Mouse (Mus musculus): ENCODE measurements around the gene Sprn. TPM values are rescaled to one million over a fixed set of nuclear protein-coding genes. Genes with fewer than 3 reads are reported as not detected.

Gene Sprn
- polyA plus RNA-seq, 1 experiment from 2014 or later = 0.96 TPM

- no peak for ATAC-seq (ENCODE audit: insufficient read depth, low FRiP score)
- Histone ChIP-seq H3K9me3 (replicated peaks; ENCODE audit: control insufficient read depth, low read length) (no peaks in the 10 kb centered on the region; the same call in 1 of the 2 replicates), H3K4me3 (replicated peaks; ENCODE audit: low read length) (no peak within 1 kb of the TSS), H3K36me3 (ENCODE audit: control insufficient read depth, insufficient read depth, low read length) (no peaks in the 10 kb centered on the region), H3K4me1 (ENCODE audit: control insufficient read depth, insufficient read depth, low read length) (no peaks in the 10 kb centered on the region), H3K27ac (ENCODE audit: low read length) (no peak within 1 kb of the TSS), H3K4me2 (ENCODE audit: low read depth, low read length) (no peak within 1 kb of the TSS), H3K9ac (ENCODE audit: low read length) (no peak within 1 kb of the TSS), H3K27me3 (ENCODE audit: control insufficient read depth, insufficient read depth, low read length) (no peaks in the 10 kb centered on the region)
- WGBS = 77% methylated on average over 7 of the region's 7 CpGs
Measured at GRCm38 (mm10) chr7:140164664-140165063, 10.0 kb upstream of the Sprn start, which contains the start of gene Olfr522. Olfr522 (minus strand) TSS chr7:140164764.

GRCm38 (mm10) chr7:140160363-140160762 is 5.7 kb upstream of the Sprn start:
- ATAC-seq (ENCODE audit: insufficient read depth, low FRiP score) = no peak
- H3K9me3 ChIP-seq (replicated peaks; ENCODE audit: control insufficient read depth, low read length) = no peaks in the 10 kb centered on the region
- H3K27me3 ChIP-seq (ENCODE audit: control insufficient read depth, insufficient read depth, low read length) = no peaks in the 10 kb centered on the region
- H3K4me1 ChIP-seq (ENCODE audit: control insufficient read depth, insufficient read depth, low read length) = no peaks in the 10 kb centered on the region
- no peak overlapping the region for H3K9ac ChIP-seq (ENCODE audit: low read length)
- 83% methylated on average over 3 of the region's 3 CpGs for WGBS
- H3K4me2 ChIP-seq (ENCODE audit: low read depth, low read length) = no peak overlapping the region
- H3K4me3 ChIP-seq (replicated peaks; ENCODE audit: low read length) = no peak overlapping the region
- no peaks in the 10 kb centered on the region for H3K36me3 ChIP-seq (ENCODE audit: control insufficient read depth, insufficient read depth, low read length)
- no peak overlapping the region for H3K27ac ChIP-seq (ENCODE audit: low read length)

- WGBS = 15% methylated on average over 4 of the region's 4 CpGs
- peak overlapping the region; percentile 47 for H3K4me2 ChIP-seq (ENCODE audit: low read depth, low read length)
- no peak overlapping the region; the same call in 1 of the 2 replicates for H3K9ac ChIP-seq (ENCODE audit: low read length)
- no peak overlapping the region for H3K4me3 ChIP-seq (replicated peaks; ENCODE audit: low read length)
- no peak for ATAC-seq (ENCODE audit: insufficient read depth, low FRiP score)
- no peak overlapping the region for H3K27ac ChIP-seq (ENCODE audit: low read length)
- H3K27me3 ChIP-seq (ENCODE audit: control insufficient read depth, insufficient read depth, low read length) = peaks cover 24% of the 10 kb centered on the region
- no peaks in the 10 kb centered on the region for H3K9me3 ChIP-seq (replicated peaks; ENCODE audit: control insufficient read depth, low read length)
- 0 out of 2 replicates have a peak, but pooled peaks cover 5% of the 10 kb centered on the region for H3K4me1 ChIP-seq (ENCODE audit: control insufficient read depth, insufficient read depth, low read length)
- H3K36me3 ChIP-seq (ENCODE audit: control insufficient read depth, insufficient read depth, low read length) = no peaks in the 10 kb centered on the region
Measured at GRCm38 (mm10) chr7:140153829-140154217, 854 bp downstream of the Sprn start.

- Histone ChIP-seq H3K9ac (ENCODE audit: low read length) (peak overlapping the region; percentile 53; the same call in 1 of the 2 replicates), H3K27ac (ENCODE audit: low read length) (no peak overlapping the region), H3K36me3 (ENCODE audit: control insufficient read depth, insufficient read depth, low read length) (no peaks in the 10 kb centered on the region), H3K9me3 (replicated peaks; ENCODE audit: control insufficient read depth, low read length) (no peaks in the 10 kb centered on the region), H3K27me3 (ENCODE audit: control insufficient read depth, insufficient read depth, low read length) (peaks cover 24% of the 10 kb centered on the region), H3K4me1 (ENCODE audit: control insufficient read depth, insufficient read depth, low read length) (0 out of 2 replicates have a peak, but pooled peaks cover 5% of the 10 kb centered on the region), H3K4me2 (ENCODE audit: low read depth, low read length) (peak overlapping the region; percentile 47), H3K4me3 (replicated peaks; ENCODE audit: low read length) (peak overlapping the region; percentile 21; the same call in 1 of the 2 replicates)
- ATAC-seq (ENCODE audit: insufficient read depth, low FRiP score) = 0 out of 2 replicates have a peak, but pooled peaks have one; percentile 15
- WGBS = 3% methylated on average over 28 of the region's 28 CpGs
Measured at GRCm38 (mm10) chr7:140153383-140153782, 1.3 kb downstream of the Sprn start.

- no peak for ATAC-seq (ENCODE audit: insufficient read depth, low FRiP score)
- Histone ChIP-seq H3K9me3 (replicated peaks; ENCODE audit: control insufficient read depth, low read length) (no peaks in the 10 kb centered on the region), H3K27ac (ENCODE audit: low read length) (no peak overlapping the region), H3K36me3 (ENCODE audit: control insufficient read depth, insufficient read depth, low read length) (no peaks in the 10 kb centered on the region), H3K9ac (ENCODE audit: low read length) (no peak overlapping the region), H3K27me3 (ENCODE audit: control insufficient read depth, insufficient read depth, low read length) (no peaks in the 10 kb centered on the region), H3K4me1 (ENCODE audit: control insufficient read depth, insufficient read depth, low read length) (no peaks in the 10 kb centered on the region), H3K4me3 (replicated peaks; ENCODE audit: low read length) (no peak overlapping the region), H3K4me2 (ENCODE audit: low read depth, low read length) (no peak overlapping the region)
- 81% methylated on average over 4 of the region's 4 CpGs for WGBS
Measured at GRCm38 (mm10) chr7:140144550-140144949, 10.1 kb downstream of the Sprn start.

GRCm38 (mm10) chr7:140141350-140141749 is 13.3 kb downstream of the Sprn start:
- WGBS = 4% methylated on average over 14 of the region's 14 CpGs
- Histone ChIP-seq H3K4me1 (ENCODE audit: control insufficient read depth, insufficient read depth, low read length) (peaks cover 5% of the 10 kb centered on the region; the same call in 1 of the 2 replicates), H3K4me3 (replicated peaks; ENCODE audit: low read length) (no peak overlapping the region), H3K4me2 (ENCODE audit: low read depth, low read length) (no peak overlapping the region), H3K27ac (ENCODE audit: low read length) (no peak overlapping the region), H3K27me3 (ENCODE audit: control insufficient read depth, insufficient read depth, low read length) (no peaks in the 10 kb centered on the region), H3K9me3 (replicated peaks; ENCODE audit: control insufficient read depth, low read length) (no peaks in the 10 kb centered on the region), H3K9ac (ENCODE audit: low read length) (peak overlapping the region; percentile 50), H3K36me3 (ENCODE audit: control insufficient read depth, insufficient read depth, low read length) (no peaks in the 10 kb centered on the region)
- no peak for ATAC-seq (ENCODE audit: insufficient read depth, low FRiP score)

- H3K27ac ChIP-seq (ENCODE audit: low read length) = peak overlapping the region; percentile 74; the same call in 1 of the 2 replicates
- peaks cover 5% of the 10 kb centered on the region; the same call in 1 of the 2 replicates for H3K4me1 ChIP-seq (ENCODE audit: control insufficient read depth, insufficient read depth, low read length)
- H3K36me3 ChIP-seq (ENCODE audit: control insufficient read depth, insufficient read depth, low read length) = peaks cover 2% of the 10 kb centered on the region; the same call in 1 of the 2 replicates
- under 1% methylated on average over 8 of the region's 8 CpGs for WGBS
- H3K9me3 ChIP-seq (replicated peaks; ENCODE audit: control insufficient read depth, low read length) = no peaks in the 10 kb centered on the region
- peak overlapping the region; percentile 97 for H3K4me2 ChIP-seq (ENCODE audit: low read depth, low read length)
- no peak for ATAC-seq (ENCODE audit: insufficient read depth, low FRiP score)
- H3K27me3 ChIP-seq (ENCODE audit: control insufficient read depth, insufficient read depth, low read length) = no peaks in the 10 kb centered on the region
- peak overlapping the region; percentile 98 for H3K9ac ChIP-seq (ENCODE audit: low read length)
- peak overlapping the region; percentile 93 for H3K4me3 ChIP-seq (replicated peaks; ENCODE audit: low read length)
Measured at GRCm38 (mm10) chr7:140138021-140138310, 16.7 kb downstream of the Sprn start.

- peak within 1 kb of the TSS; percentile 98 for H3K9ac ChIP-seq (ENCODE audit: low read length)
- 2% methylated on average over 39 of the region's 39 CpGs for WGBS
- peak within 1 kb of the TSS; percentile 74; the same call in 1 of the 2 replicates for H3K27ac ChIP-seq (ENCODE audit: low read length)
- H3K9me3 ChIP-seq (replicated peaks; ENCODE audit: control insufficient read depth, low read length) = no peaks in the 10 kb centered on the region
- no peaks in the 10 kb centered on the region for H3K27me3 ChIP-seq (ENCODE audit: control insufficient read depth, insufficient read depth, low read length)
- H3K36me3 ChIP-seq (ENCODE audit: control insufficient read depth, insufficient read depth, low read length) = peaks cover 2% of the 10 kb centered on the region; the same call in 1 of the 2 replicates
- peak within 1 kb of the TSS; percentile 97 for H3K4me2 ChIP-seq (ENCODE audit: low read depth, low read length)
- ATAC-seq (ENCODE audit: insufficient read depth, low FRiP score) = peak; percentile 97
- H3K4me3 ChIP-seq (replicated peaks; ENCODE audit: low read length) = peak within 1 kb of the TSS; percentile 93
- peaks cover 5% of the 10 kb centered on the region; the same call in 1 of the 2 replicates for H3K4me1 ChIP-seq (ENCODE audit: control insufficient read depth, insufficient read depth, low read length)
Measured at GRCm38 (mm10) chr7:140137135-140138020, 17.3 kb downstream of the Sprn start, which contains the start of gene Mtg1. Mtg1 (plus strand) TSS chr7:140137564.

Data from stomach, embryonic 16.5 days (tissue).